Mouse (Mus musculus) thymus, postnatal 0 days (tissue): ENCODE results near the gene Tas2r104. TPM values are rescaled to one million over a fixed set of nuclear protein-coding genes. Genes with fewer than 3 reads are reported as not detected.

Experiments
- DNase-seq: peaks from one replicate; pipeline ENCODE4 v3.0.0-alpha.2; 2015; ENCODE audit warnings: low spot score
- polyA plus RNA-seq: library from polyadenylated mRNA; unstranded; fragments of >200 nt; fragmentation: Nextera tagmentation; extraction: Ambion mirVana; gene quantifications from 2 replicates; pipeline ENCODE4 v1.2.1, GENCODE M21; 2015

Gene Tas2r104
- not detected in 2 replicates for polyA plus RNA-seq

- DNase-seq, result no peak
Measured at GRCm38 (mm10) chr6:131685644-131686043, at the start of gene Tas2r104. TSS of gene Tas2r104 (minus strand) at chr6:131685744.

GRCm38 (mm10) chr6:131712803-131713202 lies 27.3 kb upstream of the Tas2r104 start:
- no peak for DNase-seq

GRCm38 (mm10) chr6:131689963-131690362 lies 4.4 kb upstream of the Tas2r104 start, which contains the start of gene Tas2r114:
TSS of gene Tas2r114 (minus strand) at chr6:131690063.
- DNase-seq, result no peak

DNA sequence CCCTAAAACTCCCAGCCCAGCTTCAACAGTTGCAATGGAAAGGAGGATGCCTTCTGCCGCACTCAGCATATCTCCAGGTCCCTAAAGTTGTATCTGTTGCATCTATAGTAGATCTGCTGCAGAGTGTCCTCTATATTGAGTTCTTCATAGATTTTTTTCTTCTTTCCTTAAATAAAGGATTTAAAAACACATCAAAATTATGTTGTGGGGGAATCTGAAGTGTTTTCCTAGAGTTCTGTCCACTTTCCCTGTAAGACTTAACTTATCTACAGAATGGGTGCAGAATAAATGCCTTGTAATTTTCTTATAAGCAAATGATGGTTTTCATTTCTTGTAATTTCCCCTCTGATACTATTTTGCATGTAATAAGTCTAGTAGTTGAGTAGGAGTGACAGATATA lies 1.9 kb upstream of the Tas2r104 start, which contains the start of gene Tas2r105:
TSS of gene Tas2r105 (minus strand) at position 101 of the 400 bp plus-strand sequence.
- no peak for DNase-seq

- DNase-seq, result no peak
Measured at GRCm38 (mm10) chr6:131678786-131679185, 6.8 kb downstream of the Tas2r104 start, which contains the start of gene Tas2r106. TSS of gene Tas2r106 (minus strand) at chr6:131678886.

DNA sequence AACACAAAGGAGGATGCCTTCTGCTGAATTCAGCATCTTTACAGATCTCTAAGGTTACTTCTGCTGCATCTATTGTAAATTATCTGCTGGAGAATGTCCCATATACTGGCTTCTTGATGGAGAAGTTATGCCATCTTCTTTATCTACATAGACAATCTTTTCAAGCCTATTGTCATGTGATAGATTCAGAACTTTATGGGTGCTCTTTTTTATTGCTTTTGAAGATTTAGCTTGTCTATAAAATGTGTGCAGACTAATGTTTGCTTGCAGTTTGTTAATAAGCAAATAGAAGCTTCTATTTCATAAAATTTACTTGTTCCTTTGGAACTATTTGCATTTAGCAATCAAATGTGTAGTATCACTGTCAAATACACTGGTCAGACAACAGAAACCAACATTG lies 25.5 kb downstream of the Tas2r104 start, which contains the start of gene Tas2r107:
TSS of gene Tas2r107 (minus strand) at position 101 of the 400 bp plus-strand sequence.
- DNase-seq, result no peak

Other genes starting within 250 kb of the Tas2r104 start
- not detected in 2 replicates for gene 5430401F13Rik, start 199.3 kb downstream of the Tas2r104 start, polyA plus RNA-seq
- 0.37 and 0.48 TPM in 2 replicates for gene Gm6619, start 199.3 kb downstream of the Tas2r104 start, polyA plus RNA-seq
- not detected in 2 replicates for gene Tas2r130, start 54.8 kb downstream of the Tas2r104 start, polyA plus RNA-seq
- gene Tas2r107, start 25.6 kb downstream of the Tas2r104 start, polyA plus RNA-seq, result not detected in 2 replicates
- gene Tas2r106, start 6.9 kb downstream of the Tas2r104 start, polyA plus RNA-seq, result not detected in 2 replicates
- 0.13 TPM in 1 of 2 replicates, not detected in the other for gene Tas2r105, start 1.8 kb upstream of the Tas2r104 start, polyA plus RNA-seq
- not detected in 2 replicates for gene Tas2r114, start 4.3 kb upstream of the Tas2r104 start, polyA plus RNA-seq